Mouse (Mus musculus): ENCODE measurements at regions not wholly inside any gene's neighbourhood (a gene's known extent, or its start where the extent isn't known, plus 50 kb on each side); places are given as distances from the start of the nearest gene placed in this dataset.

GRCm38 (mm10) chr17:88255744-88256598, 184.5 kb upstream of the Foxn2 start:
- peak overlapping the region; percentile 91 for H3K9ac ChIP-seq (ENCODE audit: low read depth, low read length)
- peak overlapping the region; percentile 89 for H3K27ac ChIP-seq (ENCODE audit: low read depth, low read length)
- no peaks in the 10 kb centered on the region for H3K36me3 ChIP-seq (ENCODE audit: control insufficient read depth, insufficient read depth, low read length)
- H3K4me1 ChIP-seq (ENCODE audit: control insufficient read depth, insufficient read depth, low read length): no peaks in the 10 kb centered on the region; the same call in 1 of the 2 replicates
- ATAC-seq (replicated peaks; ENCODE audit: insufficient number of reproducible peaks, low FRiP score, low TSS enrichment): peak; percentile 46
- peak overlapping the region; percentile 94 for H3K4me2 ChIP-seq
- H3K27me3 ChIP-seq (ENCODE audit: control insufficient read depth, insufficient read depth, low read length): no peaks in the 10 kb centered on the region
- H3K4me3 ChIP-seq (ENCODE audit: low read depth, low read length): peak overlapping the region; percentile 69
- under 1% methylated on average over 40 of the region's 40 CpGs for WGBS (ENCODE audit: insufficient replicate concordance)
- H3K9me3 ChIP-seq (replicated peaks; ENCODE audit: control insufficient read depth, low read length): no peaks in the 10 kb centered on the region

DNA sequence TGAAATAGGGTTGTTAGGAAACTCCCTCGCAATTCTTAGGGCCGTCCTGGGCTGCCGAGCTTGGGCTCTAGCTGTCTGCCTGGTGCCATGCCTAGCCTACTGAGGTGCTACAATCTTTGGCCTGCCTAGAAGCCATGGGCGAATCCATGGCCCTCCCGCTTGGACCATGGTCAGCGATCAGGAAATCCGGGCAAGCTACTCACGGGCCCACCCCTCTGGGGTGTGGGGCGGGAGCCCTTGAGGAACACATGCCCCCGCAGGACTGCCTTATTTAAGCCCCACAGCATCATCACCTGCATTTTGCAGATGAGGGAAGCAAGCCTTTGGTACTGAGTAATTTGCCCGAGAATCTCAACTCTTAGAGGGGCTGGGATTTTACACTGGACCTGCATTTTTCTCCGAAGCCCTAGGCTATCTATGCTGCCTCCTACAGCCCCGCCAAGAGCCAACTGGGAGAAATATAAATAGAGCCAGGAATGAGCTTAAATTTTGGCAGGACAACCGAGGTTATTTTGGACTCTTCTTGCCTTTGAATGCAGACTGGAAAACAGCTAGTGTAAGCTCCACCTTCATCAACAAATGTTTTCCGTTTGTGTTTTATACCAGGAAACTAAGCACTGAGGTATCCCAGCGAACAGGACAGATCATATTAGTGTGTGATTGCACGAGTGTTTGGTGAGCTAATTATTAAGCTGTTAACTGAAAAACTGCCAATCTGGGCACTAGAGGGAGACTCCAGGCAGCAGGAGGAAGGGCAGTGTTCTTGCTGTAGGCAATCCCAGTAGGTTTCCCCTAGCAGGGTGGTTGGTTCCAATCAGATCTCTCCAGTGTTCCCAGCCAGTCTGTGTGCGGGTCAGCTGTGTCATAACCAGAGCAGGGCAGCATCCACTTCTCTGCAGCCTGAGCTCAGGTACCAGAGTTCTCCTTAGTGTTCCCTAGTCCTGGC, 183.6 kb upstream of the Foxn2 start:
- ATAC-seq (replicated peaks; ENCODE audit: insufficient number of reproducible peaks, low FRiP score, low TSS enrichment): peak; percentile 60
- H3K9ac ChIP-seq (ENCODE audit: low read depth, low read length): peak overlapping the region; percentile 91
- no peaks in the 10 kb centered on the region for H3K36me3 ChIP-seq (ENCODE audit: control insufficient read depth, insufficient read depth, low read length)
- peak overlapping the region; percentile 69 for H3K4me3 ChIP-seq (ENCODE audit: low read depth, low read length)
- no peaks in the 10 kb centered on the region for H3K27me3 ChIP-seq (ENCODE audit: control insufficient read depth, insufficient read depth, low read length)
- WGBS (ENCODE audit: insufficient replicate concordance): 2% methylated on average over 18 of the region's 18 CpGs
- peak overlapping the region; percentile 89 for H3K27ac ChIP-seq (ENCODE audit: low read depth, low read length)
- no peaks in the 10 kb centered on the region for H3K9me3 ChIP-seq (replicated peaks; ENCODE audit: control insufficient read depth, low read length)
- no peaks in the 10 kb centered on the region; the same call in 1 of the 2 replicates for H3K4me1 ChIP-seq (ENCODE audit: control insufficient read depth, insufficient read depth, low read length)
- peak overlapping the region; percentile 94 for H3K4me2 ChIP-seq

GRCm38 (mm10) chr17:88258361-88258796, 182.1 kb upstream of the Foxn2 start:
- peak overlapping the region; percentile 37 for H3K4me2 ChIP-seq
- WGBS (ENCODE audit: insufficient replicate concordance): 53% methylated on average over 11 of the region's 11 CpGs
- H3K4me3 ChIP-seq (ENCODE audit: low read depth, low read length): no peak overlapping the region
- no peak overlapping the region for H3K27ac ChIP-seq (ENCODE audit: low read depth, low read length)
- ATAC-seq (replicated peaks; ENCODE audit: insufficient number of reproducible peaks, low FRiP score, low TSS enrichment): no peak
- no peaks in the 10 kb centered on the region; the same call in 1 of the 2 replicates for H3K4me1 ChIP-seq (ENCODE audit: control insufficient read depth, insufficient read depth, low read length)
- no peaks in the 10 kb centered on the region for H3K36me3 ChIP-seq (ENCODE audit: control insufficient read depth, insufficient read depth, low read length)
- no peaks in the 10 kb centered on the region for H3K9me3 ChIP-seq (replicated peaks; ENCODE audit: control insufficient read depth, low read length)
- H3K9ac ChIP-seq (ENCODE audit: low read depth, low read length): no peak overlapping the region
- no peaks in the 10 kb centered on the region for H3K27me3 ChIP-seq (ENCODE audit: control insufficient read depth, insufficient read depth, low read length)

GRCm38 (mm10) chr17:88260176-88260575, 180.3 kb upstream of the Foxn2 start:
- H3K9me3 ChIP-seq (replicated peaks; ENCODE audit: control insufficient read depth, low read length): no peaks in the 10 kb centered on the region
- H3K4me2 ChIP-seq: no peak overlapping the region
- H3K36me3 ChIP-seq (ENCODE audit: control insufficient read depth, insufficient read depth, low read length): no peaks in the 10 kb centered on the region
- 92% methylated on average over 7 of the region's 7 CpGs for WGBS (ENCODE audit: insufficient replicate concordance)
- ATAC-seq (replicated peaks; ENCODE audit: insufficient number of reproducible peaks, low FRiP score, low TSS enrichment): no peak
- no peak overlapping the region for H3K4me3 ChIP-seq (ENCODE audit: low read depth, low read length)
- H3K27ac ChIP-seq (ENCODE audit: low read depth, low read length): no peak overlapping the region
- no peaks in the 10 kb centered on the region for H3K27me3 ChIP-seq (ENCODE audit: control insufficient read depth, insufficient read depth, low read length)
- no peak overlapping the region for H3K9ac ChIP-seq (ENCODE audit: low read depth, low read length)
- no peaks in the 10 kb centered on the region; the same call in 1 of the 2 replicates for H3K4me1 ChIP-seq (ENCODE audit: control insufficient read depth, insufficient read depth, low read length)

DNA sequence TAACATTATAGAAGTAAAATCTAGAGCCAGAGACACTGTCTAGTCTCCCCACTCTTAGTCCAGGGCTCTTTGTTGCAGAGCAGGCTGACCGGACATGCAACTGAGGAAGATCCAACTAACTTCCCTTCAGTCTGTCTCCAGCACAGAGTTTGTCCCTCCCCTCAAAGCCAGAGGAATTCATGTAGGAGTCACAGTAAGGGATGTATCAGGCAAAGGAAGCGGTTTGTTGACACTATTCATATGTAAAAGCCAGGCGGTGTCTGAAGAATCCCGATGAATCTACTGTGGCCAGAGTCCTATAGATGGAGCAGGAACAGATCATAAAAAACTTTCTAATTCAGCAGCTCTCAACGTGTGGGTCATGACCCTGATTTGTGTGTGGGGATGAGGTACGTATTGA, 179.7 kb upstream of the Foxn2 start:
- WGBS (ENCODE audit: insufficient replicate concordance): 58% methylated on average over 6 of the region's 6 CpGs
- Histone ChIP-seq H3K4me1 (ENCODE audit: control insufficient read depth, insufficient read depth, low read length) (no peaks in the 10 kb centered on the region; the same call in 1 of the 2 replicates), H3K9me3 (replicated peaks; ENCODE audit: control insufficient read depth, low read length) (no peaks in the 10 kb centered on the region), H3K4me3 (ENCODE audit: low read depth, low read length) (no peak overlapping the region), H3K36me3 (ENCODE audit: control insufficient read depth, insufficient read depth, low read length) (no peaks in the 10 kb centered on the region), H3K4me2 (no peak overlapping the region), H3K27ac (ENCODE audit: low read depth, low read length) (no peak overlapping the region; the same call in 1 of the 2 replicates), H3K27me3 (ENCODE audit: control insufficient read depth, insufficient read depth, low read length) (no peaks in the 10 kb centered on the region), H3K9ac (ENCODE audit: low read depth, low read length) (no peak overlapping the region)
- ATAC-seq (replicated peaks; ENCODE audit: insufficient number of reproducible peaks, low FRiP score, low TSS enrichment): no peak

- 61% methylated on average over 8 of the region's 8 CpGs for WGBS (ENCODE audit: insufficient replicate concordance)
- Histone ChIP-seq H3K4me1 (ENCODE audit: control insufficient read depth, insufficient read depth, low read length) (no peaks in the 10 kb centered on the region), H3K36me3 (ENCODE audit: control insufficient read depth, insufficient read depth, low read length) (no peaks in the 10 kb centered on the region), H3K27ac (ENCODE audit: low read depth, low read length) (no peak overlapping the region), H3K9ac (ENCODE audit: low read depth, low read length) (no peak overlapping the region), H3K4me3 (ENCODE audit: low read depth, low read length) (no peak overlapping the region), H3K27me3 (ENCODE audit: control insufficient read depth, insufficient read depth, low read length) (no peaks in the 10 kb centered on the region), H3K9me3 (replicated peaks; ENCODE audit: control insufficient read depth, low read length) (no peaks in the 10 kb centered on the region), H3K4me2 (no peak overlapping the region)
- ATAC-seq (replicated peaks; ENCODE audit: insufficient number of reproducible peaks, low FRiP score, low TSS enrichment): no peak
Observed at GRCm38 (mm10) chr17:88261556-88261955, 179.0 kb upstream of the Foxn2 start.

DNA sequence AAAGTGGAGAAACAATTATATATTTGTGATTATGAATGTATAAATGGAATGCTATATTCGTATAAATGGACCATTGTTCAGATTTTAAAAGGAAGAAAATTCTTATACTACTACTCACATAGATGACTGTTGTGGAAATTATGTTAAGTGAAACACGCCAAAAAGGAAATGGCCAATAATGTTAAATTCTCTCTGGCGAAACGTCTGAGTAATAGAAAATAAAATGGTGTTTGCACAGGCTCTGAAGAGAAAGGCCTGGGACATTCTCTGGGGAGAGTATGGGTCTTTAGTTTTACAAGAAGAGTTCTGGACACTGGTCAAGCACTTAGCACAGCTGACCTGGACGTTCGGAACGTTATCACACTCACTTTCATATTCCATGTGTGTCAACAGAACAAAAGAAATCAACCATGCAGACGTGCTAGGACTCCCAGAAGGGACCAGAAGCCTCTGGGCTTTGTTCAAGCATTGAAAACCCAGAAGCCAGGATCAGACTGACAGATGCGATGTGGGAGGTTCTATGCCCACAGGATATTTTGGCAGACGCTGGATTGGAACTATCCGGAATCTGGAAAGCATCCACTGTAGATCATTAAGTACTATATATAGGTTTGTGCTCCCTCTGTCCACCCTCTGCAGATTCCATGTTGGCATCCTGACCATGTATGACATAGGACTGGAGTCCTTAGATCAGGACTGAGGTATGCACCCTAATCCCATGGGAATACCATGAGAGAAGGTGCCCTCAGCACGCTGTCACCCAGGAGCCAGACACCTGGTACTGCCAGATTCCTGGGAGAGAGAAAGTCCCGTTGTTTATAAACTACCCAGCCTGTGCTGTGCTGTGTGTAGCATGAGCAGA, 178.0 kb upstream of the Foxn2 start:
- Histone ChIP-seq H3K4me2 (no peak overlapping the region), H3K27ac (ENCODE audit: low read depth, low read length) (no peak overlapping the region), H3K9me3 (replicated peaks; ENCODE audit: control insufficient read depth, low read length) (no peaks in the 10 kb centered on the region), H3K4me1 (ENCODE audit: control insufficient read depth, insufficient read depth, low read length) (no peaks in the 10 kb centered on the region), H3K36me3 (ENCODE audit: control insufficient read depth, insufficient read depth, low read length) (no peaks in the 10 kb centered on the region), H3K27me3 (ENCODE audit: control insufficient read depth, insufficient read depth, low read length) (no peaks in the 10 kb centered on the region), H3K4me3 (ENCODE audit: low read depth, low read length) (no peak overlapping the region), H3K9ac (ENCODE audit: low read depth, low read length) (no peak overlapping the region)
- 77% methylated on average over 13 of the region's 13 CpGs for WGBS (ENCODE audit: insufficient replicate concordance)
- ATAC-seq (replicated peaks; ENCODE audit: insufficient number of reproducible peaks, low FRiP score, low TSS enrichment): no peak

DNA sequence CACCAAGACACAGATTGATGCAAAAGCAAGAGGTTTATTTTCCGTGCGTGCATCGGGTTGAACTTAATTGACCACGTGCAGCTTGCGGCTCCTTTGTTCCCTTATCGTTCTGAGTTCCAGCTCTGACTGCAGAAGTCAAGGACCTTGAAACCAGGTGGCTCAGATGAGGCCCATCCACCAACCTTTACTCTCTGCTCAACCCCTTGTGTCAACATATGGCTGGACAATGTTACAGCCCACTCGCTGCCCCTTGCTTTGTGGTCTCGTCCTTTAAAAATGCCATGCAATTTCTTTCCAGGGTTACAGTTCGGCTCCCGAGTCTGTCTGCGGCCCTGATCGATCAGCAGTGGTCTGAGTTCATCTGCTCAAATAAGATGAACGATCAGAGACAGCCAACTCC, 175.2 kb upstream of the Foxn2 start:
- Histone ChIP-seq H3K4me1 (ENCODE audit: control insufficient read depth, insufficient read depth, low read length) (no peaks in the 10 kb centered on the region), H3K36me3 (ENCODE audit: control insufficient read depth, insufficient read depth, low read length) (no peaks in the 10 kb centered on the region), H3K9me3 (replicated peaks; ENCODE audit: control insufficient read depth, low read length) (no peaks in the 10 kb centered on the region), H3K9ac (ENCODE audit: low read depth, low read length) (no peak overlapping the region), H3K4me2 (no peak overlapping the region), H3K27ac (ENCODE audit: low read depth, low read length) (no peak overlapping the region), H3K27me3 (ENCODE audit: control insufficient read depth, insufficient read depth, low read length) (no peaks in the 10 kb centered on the region), H3K4me3 (ENCODE audit: low read depth, low read length) (no peak overlapping the region)
- ATAC-seq (replicated peaks; ENCODE audit: insufficient number of reproducible peaks, low FRiP score, low TSS enrichment): no peak
- WGBS (ENCODE audit: insufficient replicate concordance): 83% methylated on average over 13 of the region's 13 CpGs
